Mouse (Mus musculus) small intestine, adult 2 months (tissue): ENCODE data around the gene A430078G23Rik. TPM values are rescaled to one million over a fixed set of nuclear protein-coding genes. Genes with fewer than 3 reads are reported as not detected.
A peak's percentile ranks its signal among the peaks of the same experiment; 100 is the strongest.

Experiments
- H3K27ac ChIP-seq: fragments of 200-500 bp; 2 replicates; pipeline ENCODE4 v1.5.1; 2012; ENCODE audit warnings: low read depth, low read length, control low read depth, inconsistent platforms; ENCODE audit not compliant: insufficient read depth
- H3K27me3 ChIP-seq: fragments of 200-500 bp; 2 replicates; pipeline ENCODE4 v1.6.1; 2012; ENCODE audit warnings: mild to moderate bottlenecking, moderate library complexity, low read length, inconsistent platforms; ENCODE audit not compliant: control insufficient read depth, insufficient read depth
- H3K36me3 ChIP-seq: fragments of 200-500 bp; 2 replicates; pipeline ENCODE4 v1.6.1; 2012; ENCODE audit warnings: mild to moderate bottlenecking, low read length, control low read depth, inconsistent platforms; ENCODE audit not compliant: control insufficient read depth, insufficient read depth
- H3K4me1 ChIP-seq: fragments of 200-500 bp; 2 replicates; pipeline ENCODE4 v1.6.1; 2012; ENCODE audit warnings: low read length, inconsistent platforms, mixed read lengths; ENCODE audit not compliant: control insufficient read depth, insufficient read depth, insufficient read length
- H3K4me3 ChIP-seq: fragments of 200-500 bp; 2 replicates; pipeline ENCODE4 v1.5.1; 2012; ENCODE audit warnings: low read depth, mild to moderate bottlenecking, control low read depth, inconsistent platforms, low read length, moderate library complexity
- CTCF ChIP-seq: fragments of 200-500 bp; IDR thresholded peaks from 2 replicates; pipeline ENCODE4 v1.5.1; 2012; ENCODE audit warnings: low read depth, mild to moderate bottlenecking, control low read depth, inconsistent platforms, low read length, moderate library complexity, mixed read lengths; ENCODE audit not compliant: insufficient replicate concordance, insufficient read length; ENCODE audit errors: extremely low read depth
- POLR2A ChIP-seq: fragments of 200-500 bp; IDR thresholded peaks from 2 replicates; pipeline ENCODE4 v1.6.1; 2012; ENCODE audit warnings: low read depth, mild to moderate bottlenecking, control low read depth, inconsistent platforms, low read length, moderate library complexity
- WGBS: fragments of 180-500 bp; shearing (Covaris S2); methylation state at CpG from one replicate; pipeline ENCODE4 v1.1.7; 2018; 5-methylcytosine and 5-hydroxymethylcytosine counted together
- polyA plus RNA-seq: library from polyadenylated mRNA; depleted of rRNA; stranded (reverse); fragments of >200 nt; gene quantifications from 2 replicates; pipeline ENCODE4 v1.2.3, GENCODE M21; 2012

Gene A430078G23Rik
- polyA plus RNA-seq, 1 experiment: 0.80 TPM

- Histone ChIP-seq H3K36me3 (no peaks in the 10 kb centered on the region), H3K27me3 (no peaks in the 10 kb centered on the region), H3K4me1 (peaks cover 12% of the 10 kb centered on the region), H3K4me3 (peak overlapping the region; percentile 45), H3K27ac (peak overlapping the region; percentile 56)
- WGBS: 75% methylated on average over 6 of the region's 6 CpGs
- no peak for TF ChIP-seq POLR2A
- TF ChIP-seq CTCF: no peak
Measured at GRCm38 (mm10) chr8:3353811-3354442, 712 bp downstream of the A430078G23Rik start.

GRCm38 (mm10) chr8:3354443-3354812 lies 1.2 kb downstream of the A430078G23Rik start:
- H3K27ac ChIP-seq: peak overlapping the region; percentile 56
- no peak for TF ChIP-seq POLR2A
- TF ChIP-seq CTCF: no peak
- peaks cover 12% of the 10 kb centered on the region for H3K4me1 ChIP-seq
- 66% methylated on average over 5 of the region's 5 CpGs for WGBS
- no peaks in the 10 kb centered on the region for H3K27me3 ChIP-seq
- H3K4me3 ChIP-seq: peak overlapping the region; percentile 45
- no peaks in the 10 kb centered on the region for H3K36me3 ChIP-seq

- Histone ChIP-seq H3K27me3 (no peaks in the 10 kb centered on the region), H3K27ac (peak overlapping the region; percentile 56), H3K36me3 (no peaks in the 10 kb centered on the region), H3K4me3 (no peak overlapping the region), H3K4me1 (peaks cover 12% of the 10 kb centered on the region)
- 77% methylated on average over 6 of the region's 6 CpGs for WGBS
- no peak for TF ChIP-seq CTCF
Measured at GRCm38 (mm10) chr8:3355586-3355985, 2.4 kb downstream of the A430078G23Rik start.

- peak; percentile 91; the same call in 1 of the 2 replicates for TF ChIP-seq CTCF
- TF ChIP-seq POLR2A: no peak
- Histone ChIP-seq H3K27me3 (no peaks in the 10 kb centered on the region), H3K4me1 (peaks cover 8% of the 10 kb centered on the region), H3K27ac (no peak overlapping the region), H3K4me3 (no peak overlapping the region), H3K36me3 (no peaks in the 10 kb centered on the region)
- WGBS: 5% methylated on average over 4 of the region's 4 CpGs
Measured at GRCm38 (mm10) chr8:3358060-3358459, 4.8 kb downstream of the A430078G23Rik start.

GRCm38 (mm10) chr8:3367086-3367485 lies 13.9 kb downstream of the A430078G23Rik start:
- Histone ChIP-seq H3K27ac (no peak overlapping the region), H3K36me3 (no peaks in the 10 kb centered on the region; the same call in 1 of the 2 replicates), H3K4me3 (no peak overlapping the region), H3K27me3 (no peaks in the 10 kb centered on the region), H3K4me1 (peaks cover 4% of the 10 kb centered on the region; the same call in 1 of the 2 replicates)
- WGBS: 89% methylated on average over 5 of the region's 5 CpGs
- no peak for TF ChIP-seq CTCF
- no peak for TF ChIP-seq POLR2A

- H3K36me3 ChIP-seq: no peaks in the 10 kb centered on the region; the same call in 1 of the 2 replicates
- TF ChIP-seq POLR2A: no peak
- TF ChIP-seq CTCF: no peak
- WGBS: 35% methylated on average over 1 of the region's 1 CpGs
- peaks cover 4% of the 10 kb centered on the region; the same call in 1 of the 2 replicates for H3K4me1 ChIP-seq
- no peaks in the 10 kb centered on the region for H3K27me3 ChIP-seq
- no peak overlapping the region for H3K4me3 ChIP-seq
- no peak overlapping the region for H3K27ac ChIP-seq
Measured at GRCm38 (mm10) chr8:3368091-3368490, 14.9 kb downstream of the A430078G23Rik start.

GRCm38 (mm10) chr8:3375748-3376147 lies 22.5 kb downstream of the A430078G23Rik start:
- Histone ChIP-seq H3K27ac (no peak overlapping the region), H3K4me1 (no peaks in the 10 kb centered on the region), H3K36me3 (no peaks in the 10 kb centered on the region), H3K4me3 (no peak overlapping the region), H3K27me3 (no peaks in the 10 kb centered on the region)
- TF ChIP-seq POLR2A (no peak), CTCF (peak; percentile 31; the same call in 1 of the 2 replicates)
